Mouse (Mus musculus): ENCODE data around the gene Tcaf1. TPM values are rescaled to one million over a fixed set of nuclear protein-coding genes. Genes with fewer than 3 reads are reported as not detected.

The Tcaf1 gene
- polyA plus RNA-seq, 1 experiment = 26.5 TPM

Other genes starting within 250 kb of the Tcaf1 start
- not detected in 2 replicates for gene Olfr458, start 244.9 kb downstream of the Tcaf1 start, polyA plus RNA-seq (2012; rRNA removed)
- gene Olfr457, start 233.8 kb downstream of the Tcaf1 start, polyA plus RNA-seq (2012; rRNA removed) = not detected in 2 replicates
- not detected in 2 replicates for gene Olfr456, start 222.9 kb downstream of the Tcaf1 start, polyA plus RNA-seq (2012; rRNA removed)
- 0.01 TPM in 1 of 2 replicates, not detected in the other for gene Olfr455, start 162.5 kb downstream of the Tcaf1 start, polyA plus RNA-seq (2012; rRNA removed)
- not detected in 2 replicates for gene Tcaf3, start 112.4 kb downstream of the Tcaf1 start, polyA plus RNA-seq (2012; rRNA removed)
- 4.8 and 7.3 TPM in 2 replicates for gene Tcaf2, start 64.8 kb downstream of the Tcaf1 start, polyA plus RNA-seq (2012; rRNA removed)
- gene Olfr453, start 29.3 kb upstream of the Tcaf1 start, polyA plus RNA-seq (2012; rRNA removed) = not detected in 2 replicates
- gene Olfr38, start 46.3 kb upstream of the Tcaf1 start, polyA plus RNA-seq (2012; rRNA removed) = not detected in 2 replicates
- gene Olfr452, start 75.0 kb upstream of the Tcaf1 start, polyA plus RNA-seq (2012; rRNA removed) = not detected in 2 replicates
- not detected in 2 replicates for gene Olfr450, start 101.9 kb upstream of the Tcaf1 start, polyA plus RNA-seq (2012; rRNA removed)
- not detected in 2 replicates for gene Olfr449, start 124.3 kb upstream of the Tcaf1 start, polyA plus RNA-seq (2012; rRNA removed)
- not detected in 2 replicates for gene Olfr448, start 180.4 kb upstream of the Tcaf1 start, polyA plus RNA-seq (2012; rRNA removed)
- not detected in 2 replicates for gene Olfr447, start 198.8 kb upstream of the Tcaf1 start, polyA plus RNA-seq (2012; rRNA removed)
- not detected in 2 replicates for gene Olfr446, start 211.3 kb upstream of the Tcaf1 start, polyA plus RNA-seq (2012; rRNA removed)
- gene Olfr444, start 239.0 kb upstream of the Tcaf1 start, polyA plus RNA-seq (2012; rRNA removed) = not detected in 2 replicates